Mouse (Mus musculus) cerebellum, adult 11 months (tissue): ENCODE results near the gene Hpn.

Source experiments
- DNase-seq: peaks from one replicate; pipeline ENCODE4 v3.0.0; 2022

The Hpn gene

GRCm38 (mm10) chr7:31077885-31078445 is 37.1 kb downstream of the Hpn start:
- DNase-seq = no peak

DNA sequence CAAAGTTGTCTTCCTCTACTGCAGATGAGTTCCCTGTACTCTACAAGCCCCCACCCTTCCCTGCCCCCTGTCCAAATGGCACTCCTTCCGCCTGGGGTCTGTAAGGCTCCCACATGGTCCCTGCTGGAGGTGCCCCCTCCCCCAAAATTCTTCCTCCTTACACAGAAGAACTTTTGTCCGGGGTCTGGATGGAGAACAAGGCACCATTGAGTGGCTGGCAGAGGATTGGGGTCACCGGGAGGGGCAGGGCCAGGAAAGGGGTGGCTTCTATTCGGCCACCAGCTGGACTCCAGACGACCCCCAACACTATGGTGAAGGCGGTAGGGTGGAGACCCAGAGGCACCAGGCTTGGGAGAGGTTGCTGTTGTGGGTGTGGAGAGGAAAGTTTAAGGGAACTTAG is 37.6 kb downstream of the Hpn start:
- no peak for DNase-seq

GRCm38 (mm10) chr7:31076492-31076891 is 38.6 kb downstream of the Hpn start, which contains the start of gene Fxyd3:
Gene Fxyd3 (minus strand): TSS chr7:31076704.
- DNase-seq = no peak

DNA sequence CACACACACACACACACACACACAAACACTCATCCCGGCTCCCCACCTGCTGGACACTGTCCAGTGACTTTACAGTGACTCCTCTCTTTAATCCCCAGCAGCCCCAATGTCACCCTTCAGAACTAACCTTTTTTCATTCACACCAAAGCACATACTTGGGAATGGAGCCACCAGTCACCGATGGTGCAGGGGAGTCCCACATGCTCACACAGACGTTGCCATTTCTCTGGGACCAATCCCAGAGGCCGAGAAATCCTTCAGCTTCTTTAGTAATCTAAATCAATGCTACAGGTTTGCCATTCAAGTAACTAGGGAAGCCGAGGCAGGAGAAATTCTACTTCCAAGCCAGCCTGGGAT is 40.4 kb downstream of the Hpn start:
- no peak for DNase-seq

DNA sequence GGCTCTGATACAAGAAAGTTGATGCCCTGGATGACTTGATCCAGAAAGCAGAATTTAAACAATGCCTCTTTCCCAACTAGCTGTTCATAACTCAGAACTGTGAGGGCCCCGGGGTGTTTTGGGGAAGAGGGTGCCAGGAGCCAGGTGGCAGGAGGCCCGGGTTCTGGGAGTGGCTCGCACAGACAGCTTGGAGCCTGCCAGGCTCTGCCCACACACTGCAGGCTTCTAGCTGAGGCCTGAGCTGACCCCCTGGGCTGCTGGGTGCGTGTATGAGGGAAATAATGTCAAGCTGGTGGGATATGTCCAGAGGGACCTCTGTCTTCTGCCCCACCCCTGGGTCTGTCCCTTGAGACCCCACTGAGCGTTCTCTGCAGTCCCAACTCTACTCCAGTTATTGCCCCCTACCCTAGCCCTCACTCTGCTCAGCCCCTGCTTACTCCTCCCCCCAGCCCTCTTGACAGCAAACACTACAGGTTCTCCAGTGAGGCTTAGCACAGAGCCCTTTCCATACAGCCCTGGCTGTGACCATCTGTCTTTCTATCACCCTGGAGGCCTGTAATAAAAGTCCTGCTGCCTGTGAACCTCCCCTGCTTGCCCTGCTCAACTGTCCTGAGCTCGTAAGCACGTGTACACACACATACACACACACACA is 40.9 kb downstream of the Hpn start:
- no peak for DNase-seq

DNA sequence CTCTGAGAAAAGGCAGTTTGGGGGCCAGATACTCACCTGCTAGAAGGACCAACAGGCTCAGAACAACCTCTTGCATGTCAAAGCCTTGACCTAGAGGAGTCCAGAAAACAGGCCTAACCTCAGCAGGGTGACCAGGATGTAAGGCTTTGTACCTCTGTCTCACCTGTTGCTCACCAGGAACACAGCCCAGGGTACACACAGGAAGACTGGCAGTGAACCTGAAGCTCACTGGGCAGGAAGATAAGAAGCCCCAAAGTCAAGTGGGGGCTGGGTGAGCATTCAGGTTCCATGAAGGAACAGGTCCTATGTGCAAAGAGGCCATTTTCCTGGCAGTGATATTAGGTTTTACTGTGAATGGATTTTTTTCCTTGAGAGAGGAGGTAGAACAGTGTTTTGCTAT is 41.5 kb downstream of the Hpn start:
- DNase-seq = no peak

DNA sequence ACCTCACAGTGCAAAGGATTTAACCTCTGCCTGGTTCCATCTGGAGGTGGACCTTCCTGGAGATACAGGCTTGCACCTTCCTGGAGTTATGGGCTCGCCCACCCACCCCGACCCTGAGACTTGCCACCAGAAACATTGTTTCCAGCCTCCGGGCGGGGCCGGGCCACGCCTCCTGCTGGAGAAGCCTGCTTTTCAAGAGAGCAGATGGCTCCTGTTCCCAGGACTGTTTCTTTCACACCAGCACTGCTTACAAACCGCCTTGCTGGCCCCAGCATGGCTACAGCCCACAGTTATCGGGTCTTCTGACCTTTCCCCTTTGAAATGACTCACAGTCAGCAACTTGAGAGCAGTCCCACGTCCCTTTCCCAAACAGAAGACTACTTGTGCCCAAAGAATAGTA is 42.8 kb downstream of the Hpn start:
- DNase-seq = no peak

- no peak for DNase-seq
These were observed 44.8 kb downstream of the Hpn start for GRCm38 (mm10) chr7:31070324-31070723.

GRCm38 (mm10) chr7:31069491-31069890 is 45.6 kb downstream of the Hpn start:
- DNase-seq = no peak

DNA sequence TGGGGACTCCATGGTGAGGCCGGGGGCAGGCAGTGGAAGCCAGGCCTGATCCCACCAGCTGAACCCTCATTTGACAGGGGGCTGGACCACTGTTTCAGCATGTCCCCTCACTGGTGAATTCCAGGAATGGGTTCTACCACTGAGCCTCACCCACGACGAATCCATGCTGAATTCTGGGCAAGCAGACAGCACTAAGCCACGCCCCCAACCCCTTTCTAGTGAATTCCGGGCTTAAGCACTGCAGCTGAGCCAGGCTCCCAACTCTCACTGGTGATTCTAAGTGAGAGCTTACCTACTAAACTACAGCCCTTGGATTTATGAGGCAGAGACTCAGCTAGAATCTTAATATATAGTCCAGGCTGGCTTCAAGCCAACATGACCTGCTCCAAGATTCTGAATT is 47.3 kb downstream of the Hpn start:
- no peak for DNase-seq

DNA sequence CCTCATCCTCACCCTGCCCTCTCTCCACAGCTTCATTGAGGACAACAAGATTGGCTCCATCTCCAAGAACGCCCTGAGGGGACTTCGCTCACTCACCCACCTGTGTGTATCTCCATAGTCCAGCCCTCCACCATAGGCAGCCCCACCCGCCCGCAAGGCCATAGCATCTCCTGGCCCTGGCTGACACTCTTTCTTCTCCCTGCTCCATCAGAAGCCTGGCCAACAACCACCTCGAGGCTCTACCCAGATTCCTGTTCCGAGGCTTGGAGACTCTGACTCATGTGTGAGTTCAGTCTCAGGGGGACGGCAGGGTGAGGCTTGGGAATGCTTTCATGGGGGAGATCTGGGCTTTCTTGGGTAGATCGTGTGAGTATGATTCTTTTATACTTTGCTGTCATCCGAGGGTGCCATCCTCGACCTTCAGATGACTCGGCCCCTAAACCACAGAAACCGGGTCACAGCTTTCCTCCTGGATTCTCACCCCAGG is 52.0 kb downstream of the Hpn start:
- no peak for DNase-seq

- DNase-seq = no peak
These were observed 54.5 kb downstream of the Hpn start for GRCm38 (mm10) chr7:31060621-31061010.

GRCm38 (mm10) chr7:31059919-31060620 is 55.0 kb downstream of the Hpn start:
- no peak for DNase-seq

DNA sequence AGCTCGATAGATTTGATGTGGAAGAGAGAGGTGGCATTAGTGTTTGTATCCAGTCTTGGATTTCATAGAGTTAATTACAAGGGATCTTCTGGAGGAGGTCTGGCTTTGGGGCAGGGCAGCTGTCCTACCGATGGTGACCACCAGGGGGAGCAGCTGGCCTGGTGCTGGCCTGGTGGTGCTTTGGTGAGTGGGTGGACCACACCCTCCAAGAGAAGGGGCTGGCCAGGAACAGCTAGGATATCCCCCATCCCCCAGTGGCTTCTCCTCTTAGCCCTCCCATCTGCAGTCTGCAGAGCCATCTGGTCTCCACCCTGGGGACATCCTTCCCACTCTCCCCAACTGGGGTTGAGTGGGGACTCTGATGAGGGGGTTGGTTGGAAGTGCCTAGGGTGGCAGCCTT is 56.0 kb downstream of the Hpn start, which contains the start of gene Lgi4:
TSS of gene Lgi4 (plus strand) at position 235 of the 400 bp plus-strand sequence.
- DNase-seq = peak; percentile 78

DNA sequence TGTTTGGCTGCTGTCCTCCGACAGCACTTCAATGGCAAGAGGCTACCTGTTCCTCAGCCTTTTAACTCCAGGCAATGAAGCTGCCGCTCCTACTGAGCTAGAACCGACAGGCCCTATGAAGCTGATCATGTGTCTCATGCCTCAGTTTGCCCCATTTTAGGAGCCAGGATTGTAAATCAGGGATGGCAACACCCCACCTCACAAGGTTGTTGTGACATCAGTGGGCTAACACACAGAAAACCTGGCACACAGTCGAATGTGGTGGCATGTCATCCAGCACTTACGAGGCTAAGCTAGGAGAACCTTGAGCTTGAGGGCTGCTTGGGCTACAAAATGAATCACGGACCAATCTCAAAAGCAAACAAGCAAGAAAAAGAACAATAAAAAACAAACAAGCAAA is 56.9 kb downstream of the Hpn start:
- no peak for DNase-seq

- DNase-seq = no peak
These were observed 57.4 kb downstream of the Hpn start for GRCm38 (mm10) chr7:31057730-31058129.

DNA sequence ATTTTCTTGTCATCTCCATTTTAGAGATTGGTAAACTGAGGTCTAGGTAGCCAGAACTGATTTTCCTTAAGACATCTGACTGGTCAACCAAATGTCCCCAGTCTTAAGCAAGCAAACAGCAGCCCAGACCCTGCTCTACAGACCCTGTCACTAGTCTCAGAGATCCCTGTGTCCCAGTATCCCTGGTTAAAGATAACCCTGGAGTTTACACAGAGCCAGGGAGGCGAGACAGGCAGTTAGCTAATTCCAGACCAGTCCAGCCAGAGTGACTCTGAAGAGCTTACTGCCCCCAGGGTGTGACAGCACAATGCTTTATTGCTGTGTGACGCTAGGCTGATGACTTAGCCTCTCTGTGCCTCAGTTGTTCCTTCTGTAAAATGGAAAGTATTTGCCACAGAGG is 58.0 kb downstream of the Hpn start, which contains the start of gene Fxyd1:
TSS of gene Fxyd1 (minus strand) at position 129 of the 400 bp plus-strand sequence.
- no peak for DNase-seq

DNA sequence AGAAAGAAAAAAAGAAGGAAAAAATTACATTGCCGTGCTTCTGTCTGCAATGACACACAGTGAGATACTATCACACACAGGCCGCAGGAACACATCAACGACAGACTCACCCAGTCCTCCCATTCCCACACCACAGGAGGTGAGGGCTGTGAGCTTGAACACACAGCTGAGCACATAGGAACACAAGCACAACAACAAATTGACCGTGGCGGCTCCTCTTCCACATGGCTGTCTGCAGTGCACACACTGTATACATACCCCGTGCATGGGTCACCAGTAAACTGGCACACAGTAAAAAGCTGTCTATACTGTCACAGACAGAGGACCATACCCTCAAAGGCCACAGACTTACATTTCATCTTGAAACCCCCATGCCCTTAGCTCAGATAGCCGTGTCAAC is 58.6 kb downstream of the Hpn start:
- no peak for DNase-seq

DNA sequence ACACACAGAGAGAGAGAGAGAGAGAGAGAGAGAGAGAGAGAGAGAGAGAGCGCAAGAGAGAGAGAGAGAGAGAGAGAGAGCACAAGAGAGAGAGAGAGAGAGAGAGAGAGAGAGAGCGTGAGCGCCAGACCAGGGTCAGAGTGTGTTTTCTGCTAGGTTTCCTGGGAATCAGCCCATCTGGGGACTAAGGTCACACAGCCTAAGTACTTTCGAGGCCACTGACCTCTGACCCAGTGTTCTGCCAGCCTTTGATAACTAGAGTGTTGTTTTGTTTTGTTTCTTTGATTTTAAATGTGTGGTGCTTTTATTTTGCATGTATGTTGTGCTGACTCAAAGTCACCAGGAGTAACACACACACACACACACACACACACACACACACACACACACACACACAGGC is 59.2 kb downstream of the Hpn start:
- DNase-seq = no peak

GRCm38 (mm10) chr7:31055354-31055824 is 59.7 kb downstream of the Hpn start:
- no peak for DNase-seq

DNA sequence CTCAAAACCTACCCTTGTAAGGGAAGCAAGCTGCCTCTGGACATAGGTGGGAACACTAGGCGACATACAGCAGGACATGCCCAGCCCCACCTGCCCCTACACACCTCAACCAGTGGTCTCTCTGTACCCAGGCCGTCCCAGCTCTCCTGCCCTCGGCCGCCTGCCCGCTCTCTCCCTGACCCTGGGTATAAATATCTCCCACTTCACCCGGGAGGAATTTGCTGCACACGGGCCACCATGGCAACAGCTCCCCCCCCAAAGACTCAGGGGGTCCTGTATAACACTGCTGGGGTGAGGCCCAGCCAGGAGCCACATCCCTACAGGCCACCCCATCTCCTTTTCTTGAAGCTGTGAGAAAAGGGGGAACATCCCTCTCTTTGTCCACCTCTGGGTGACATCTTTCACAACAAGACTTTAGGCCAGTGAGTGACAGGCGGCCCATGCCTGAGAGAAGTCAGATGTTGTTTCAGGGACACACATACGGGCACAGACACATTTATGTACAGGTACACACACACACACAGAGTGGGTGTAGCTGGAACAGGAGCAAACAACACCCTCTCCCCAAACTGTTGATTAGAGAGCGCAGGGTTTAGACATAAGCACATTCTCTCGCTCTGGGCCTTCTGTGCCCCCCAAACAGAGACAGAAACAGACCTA is 60.3 kb downstream of the Hpn start:
- DNase-seq = no peak

GRCm38 (mm10) chr7:31053882-31054447 is 61.1 kb downstream of the Hpn start:
- DNase-seq = peak; percentile 50
